Mouse (Mus musculus): ENCODE results near the gene B3galt6. TPM values are rescaled to one million over a fixed set of nuclear protein-coding genes. Genes with fewer than 3 reads are reported as not detected.
A peak's percentile ranks its signal among the peaks of the same experiment; 100 is the strongest.

The B3galt6 gene
- total and polyA plus RNA-seq, 3 experiments = 3.4 to 11.3 (median 8.6) TPM

DNA sequence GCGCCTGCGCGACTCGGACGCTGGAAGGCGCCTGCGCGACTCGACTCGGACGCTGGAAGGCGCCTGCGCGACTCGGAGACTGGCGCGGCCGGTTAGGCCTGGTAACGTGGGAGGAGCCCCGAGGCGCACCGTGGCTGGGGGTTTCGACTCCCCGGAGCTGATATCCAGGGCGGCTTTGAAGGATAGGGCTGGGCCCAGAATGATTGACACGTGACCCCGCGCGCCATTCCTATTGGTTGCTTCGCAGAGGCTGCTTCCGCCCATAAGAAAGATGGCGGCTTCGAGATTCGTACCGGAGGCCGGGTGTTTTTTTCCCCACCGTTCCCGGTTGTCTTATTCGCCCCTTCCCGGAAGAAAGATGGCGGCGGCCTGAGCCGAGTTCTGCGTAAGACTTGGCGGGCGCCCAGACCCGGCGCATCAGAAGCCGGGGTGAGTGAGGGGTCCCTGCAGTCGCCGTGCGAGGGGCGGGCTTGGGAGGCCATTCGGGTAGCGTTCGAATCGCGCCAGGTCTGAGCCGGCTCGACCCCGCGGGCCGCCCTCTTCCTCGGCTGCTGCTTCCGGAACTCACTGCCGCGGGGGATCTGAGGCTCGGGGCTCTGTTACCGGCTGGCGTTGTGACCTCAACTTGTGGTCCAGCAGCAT lies 578 bp upstream of the B3galt6 start:
- dilution Hi-C loops (cut with MboI; ENCODE audit: extremely low pct_ligation_motif_present, extremely low pct_unique_long_range_greater_than_20kb, low sequenced_read_pairs) (no loop called here), in situ Hi-C loops (cut with MboI; ENCODE audit: low pct_ligation_motif_present, low pct_unique_long_range_greater_than_20kb, low sequenced_read_pairs) (no loop called here)
- H3K36me3 ChIP-seq (replicated peaks in 1 of 2; ENCODE audit: control insufficient read depth in 1 of 2, insufficient read depth in 1 of 2, low read length in 1 of 2) = peaks cover 19 to 44% of the 10 kb centered on the region in 2 experiments
- H3K79me2 ChIP-seq (replicated peaks; ENCODE audit: control insufficient read depth, extremely low read depth, insufficient read depth, poor library complexity, severe bottlenecking) = peaks cover 48% of the 10 kb centered on the region
- peaks cover 4% of the 10 kb centered on the region for H3K9me3 ChIP-seq (replicated peaks; ENCODE audit: low read length)
- H3K27ac ChIP-seq (ENCODE audit: insufficient read depth, low read depth) = peak overlapping the region; percentile 85
- no peaks in the 10 kb centered on the region for H3K27me3 ChIP-seq (replicated peaks)
- TF ChIP-seq MYC (IDR thresholded peaks at IDR 0.05; ENCODE audit: low read depth, low read length) = no peak
- TF ChIP-seq ZKSCAN1 (IDR thresholded peaks at IDR 0.05; ENCODE audit: borderline replicate concordance, low read depth, low read length) = no peak
- no peak for TF ChIP-seq CHD1 (IDR thresholded peaks at IDR 0.05; ENCODE audit: low read depth, low read length)
- TF ChIP-seq NRF1 (IDR thresholded peaks at IDR 0.05; ENCODE audit: low read depth, low read length) = peak; percentile 78
- TF ChIP-seq GABPA (IDR thresholded peaks at IDR 0.05; ENCODE audit: insufficient replicate concordance, low read depth, low read length) = no peak; the same call in 1 of the 2 replicates
- TF ChIP-seq RCOR1 (conservative IDR thresholded peaks at IDR 0.05; ENCODE audit: low read depth, low read length) = no peak
- no peak for TF ChIP-seq JUND (conservative IDR thresholded peaks at IDR 0.05; ENCODE audit: low read depth, low read length)
- TF ChIP-seq MAFK (IDR thresholded peaks at IDR 0.05; ENCODE audit: insufficient replicate concordance, low read length) = no peak
- TF ChIP-seq SIN3A (IDR thresholded peaks at IDR 0.05; ENCODE audit: low read length) = peak; percentile 34; the same call in 1 of the 2 replicates
- peak; percentile 92 for TF ChIP-seq MAX (IDR thresholded peaks at IDR 0.05; ENCODE audit: low read length)
- TF ChIP-seq NELFE (IDR thresholded peaks at IDR 0.05; ENCODE audit: low read depth, low read length) = peak; percentile 46; the same call in 1 of the 2 replicates
- no peak for TF ChIP-seq PAX5 (IDR thresholded peaks at IDR 0.05; ENCODE audit: low read length)
- TF ChIP-seq ZC3H11A (IDR thresholded peaks at IDR 0.05; ENCODE audit: low read depth, low read length) = no peak
- peak; percentile 89 for TF ChIP-seq ZNF384 (IDR thresholded peaks at IDR 0.05; ENCODE audit: low read depth, low read length)
- TF ChIP-seq BHLHE40 (IDR thresholded peaks at IDR 0.05; ENCODE audit: low read depth, low read length) = peak; percentile 32; the same call in 1 of the 2 replicates
- no peak for TF ChIP-seq SMC3 (IDR thresholded peaks at IDR 0.05; ENCODE audit: low read depth, low read length)
- no peak for TF ChIP-seq EP300 (IDR thresholded peaks at IDR 0.05; ENCODE audit: low read length)
- no peak for TF ChIP-seq MEF2A (IDR thresholded peaks at IDR 0.05; ENCODE audit: borderline replicate concordance, low read depth, low read length)
- no peak for TF ChIP-seq MXI1 (IDR thresholded peaks at IDR 0.05; ENCODE audit: low read depth, low read length)
- peak; percentile 73 for TF ChIP-seq TBP (conservative IDR thresholded peaks at IDR 0.05; ENCODE audit: low read depth, low read length)
- TF ChIP-seq USF2 (conservative IDR thresholded peaks at IDR 0.05; ENCODE audit: low read depth, low read length) = peak; percentile 96
- no peak for TF ChIP-seq CTCF (conservative IDR thresholded peaks at IDR 0.05 in 1 of 2, IDR thresholded peaks at IDR 0.05 in 1 of 2; ENCODE audit: low read depth in 2 of 2, low read length in 2 of 2)
- no peak for TF ChIP-seq RAD21 (IDR thresholded peaks at IDR 0.05; ENCODE audit: low read depth, low read length)
- peak; percentile 73 for TF ChIP-seq POLR2A (IDR thresholded peaks at IDR 0.05; ENCODE audit: low read depth, low read length)
- TF ChIP-seq KAT2A (IDR thresholded peaks at IDR 0.05; ENCODE audit: insufficient replicate concordance, low read length) = peak; percentile 84; the same call in 1 of the 2 replicates
- no peak for TF ChIP-seq ETS1 (conservative IDR thresholded peaks at IDR 0.05; ENCODE audit: low read depth, low read length)
- 0 out of 2 replicates have a peak, but pooled peaks have one; percentile 18 for TF ChIP-seq CHD2 (IDR thresholded peaks at IDR 0.05; ENCODE audit: low read length)
- TF ChIP-seq E2F4 (IDR thresholded peaks at IDR 0.05; ENCODE audit: insufficient replicate concordance, low read depth, low read length) = no peak
- no peak for TF ChIP-seq MAZ (IDR thresholded peaks at IDR 0.05; ENCODE audit: low read depth, low read length)
- peak; percentile 85; the same call in 1 of the 2 replicates for TF ChIP-seq TCF12 (IDR thresholded peaks at IDR 0.05; ENCODE audit: low read depth, low read length)
- no peak for TF ChIP-seq JUN (IDR thresholded peaks at IDR 0.05; ENCODE audit: insufficient read depth, low read depth, low read length)
- no peak for TF ChIP-seq POLR2AphosphoS2 (IDR thresholded peaks at IDR 0.05; ENCODE audit: low read depth, low read length)
- TF ChIP-seq USF1 (IDR thresholded peaks at IDR 0.05; ENCODE audit: low read depth, low read length) = peak; percentile 98
- peak; percentile 86 for TF ChIP-seq UBTF (IDR thresholded peaks at IDR 0.05; ENCODE audit: low read depth, low read length)
- peak; percentile 92 for TF ChIP-seq HCFC1 (IDR thresholded peaks at IDR 0.05; ENCODE audit: low read depth, low read length)
- TF ChIP-seq ZMIZ1 (IDR thresholded peaks at IDR 0.05; ENCODE audit: low read depth, low read length) = no peak
- TF ChIP-seq ELF1 (IDR thresholded peaks at IDR 0.05; ENCODE audit: low read depth, low read length) = peak; percentile 100
- TF ChIP-seq IRF4 (IDR thresholded peaks at IDR 0.05; ENCODE audit: low read depth, low read length) = peak; percentile 53; the same call in 1 of the 2 replicates
- DNase-seq (ENCODE audit: extremely low read depth) = peak; percentile 93
- peak overlapping the region; percentile 84 for H3K9ac ChIP-seq (ENCODE audit: insufficient read depth, low read depth)
- peak overlapping the region; percentile 81 to 99 (median 89) for H3K4me3 ChIP-seq (replicated peaks in 1 of 3; ENCODE audit: low read depth in 2 of 3, low read length in 2 of 3, poor library complexity in 1 of 3)
- peaks cover 11 to 41% of the 10 kb centered on the region in 2 experiments for H3K4me1 ChIP-seq (ENCODE audit: control insufficient read depth in 1 of 2, insufficient read depth in 2 of 2)
- no peak overlapping the region for H3K4me2 ChIP-seq (ENCODE audit: insufficient read depth, low read depth, poor library complexity, severe bottlenecking)

Data from CH12.LX (cell line).